Mouse (Mus musculus) gastrocnemius, adult 18-20 months (tissue): ENCODE results near the gene Zscan26. TPM values are rescaled to one million over a fixed set of nuclear protein-coding genes. Genes with fewer than 3 reads are reported as not detected.
A peak's percentile ranks its signal among the peaks of the same experiment; 100 is the strongest.

ENCODE experiments used
- DNase-seq: peaks from one replicate; pipeline ENCODE4 v3.0.0; 2021; ENCODE audit warnings: low spot score
- total RNA-seq, 2 experiments: library from RNA; stranded (reverse); gene quantifications; 2 replicates each; pipeline ENCODE4 v1.2.3; 2021

The Zscan26 gene
- total RNA-seq, 2 experiments from 2014 or later, result 13.1 to 14.1 TPM

- DNase-seq, result no peak
Measured at GRCm38 (mm10) chr13:21427631-21428030, 25.9 kb downstream of the Zscan26 start.

GRCm38 (mm10) chr13:21423301-21423700 lies 30.2 kb downstream of the Zscan26 start:
- DNase-seq, result no peak

GRCm38 (mm10) chr13:21418865-21419264 lies 34.7 kb downstream of the Zscan26 start:
- no peak for DNase-seq

GRCm38 (mm10) chr13:21417298-21418010 lies 36.1 kb downstream of the Zscan26 start:
- no peak for DNase-seq

GRCm38 (mm10) chr13:21415750-21416149 lies 37.8 kb downstream of the Zscan26 start:
- DNase-seq, result no peak

- DNase-seq, result no peak
Measured at GRCm38 (mm10) chr13:21415266-21415665, 38.3 kb downstream of the Zscan26 start.

GRCm38 (mm10) chr13:21414231-21415212 lies 39.0 kb downstream of the Zscan26 start:
- DNase-seq, result no peak

- no peak for DNase-seq
Measured at GRCm38 (mm10) chr13:21408805-21409459, 44.6 kb downstream of the Zscan26 start.

GRCm38 (mm10) chr13:21407969-21408804 lies 45.3 kb downstream of the Zscan26 start:
- peak; percentile 89 for DNase-seq

- DNase-seq, result no peak
Measured at GRCm38 (mm10) chr13:21407341-21407740, 46.2 kb downstream of the Zscan26 start.

GRCm38 (mm10) chr13:21402848-21403247 lies 50.7 kb downstream of the Zscan26 start:
- DNase-seq, result no peak

GRCm38 (mm10) chr13:21402287-21402846 lies 51.2 kb downstream of the Zscan26 start, which contains the start of gene Zkscan3:
Zkscan3 (minus strand) TSS chr13:21402755.
- peak; percentile 83 for DNase-seq

- no peak for DNase-seq
Measured at GRCm38 (mm10) chr13:21401636-21402286, 51.8 kb downstream of the Zscan26 start.

- no peak for DNase-seq
Measured at GRCm38 (mm10) chr13:21401166-21401565, 52.4 kb downstream of the Zscan26 start.

- DNase-seq, result no peak
Measured at GRCm38 (mm10) chr13:21397486-21397885, 56.0 kb downstream of the Zscan26 start.

- peak; percentile 8 for DNase-seq
Measured at GRCm38 (mm10) chr13:21396048-21396447, 57.5 kb downstream of the Zscan26 start.

- no peak for DNase-seq
Measured at GRCm38 (mm10) chr13:21395623-21396022, 57.9 kb downstream of the Zscan26 start.

- DNase-seq, result no peak
Measured at GRCm38 (mm10) chr13:21395211-21395610, 58.3 kb downstream of the Zscan26 start.
